Mouse (Mus musculus): Measurements from ENCODE around the gene Pde4d.

The Pde4d gene

GRCm38 (mm10) chr13:109644086-109644485, 1194.3 kb downstream of the Pde4d start:
- CTCF ChIA-PET, result no interaction called here
- POLR2A ChIA-PET, result interaction anchor here in 3 of 4 experiments (0.7 to 6.8 kb wide), 19 partner anchors 8 to 414 kb away, joined by 3 to 78 read pairs (median 4); no protein-coding TSS in a partner anchor

GRCm38 (mm10) chr13:109645284-109645909, 1195.6 kb downstream of the Pde4d start:
- ChIA-PET POLR2A (interaction anchor here in 3 of 4 experiments (0.7 to 6.8 kb wide), 12 partner anchors 10 to 385 kb away, joined by 3 to 78 read pairs (median 4); no protein-coding TSS in a partner anchor), CTCF (no interaction called here)

GRCm38 (mm10) chr13:109645910-109646284, 1196.1 kb downstream of the Pde4d start:
- POLR2A ChIA-PET, result interaction anchor here in 3 of 4 experiments (0.8 to 6.8 kb wide), 8 partner anchors 10 to 132 kb away, joined by 3 to 78 read pairs (median 8); no protein-coding TSS in a partner anchor

GRCm38 (mm10) chr13:109646597-109647232, 1197.0 kb downstream of the Pde4d start:
- ChIA-PET CTCF (interaction anchor here in 1 of 4 experiments (0.6 kb wide), 1 partner anchor 440 kb away, joined by 9 read pairs; no protein-coding TSS in a partner anchor), POLR2A (interaction anchor here in 2 of 4 experiments (0.5 to 6.8 kb wide), 12 partner anchors 8 to 1589 kb away, joined by 3 to 78 read pairs (median 5); no protein-coding TSS in a partner anchor)

More at GRCm38 (mm10) chr13:109645910-109646284, 1196.1 kb downstream of the Pde4d start:
- CTCF ChIA-PET, result interaction anchor here in 1 of 4 experiments (0.5 kb wide), 1 partner anchor 439 kb away, joined by 5 read pairs; no protein-coding TSS in a partner anchor

GRCm38 (mm10) chr13:109647479-109648199, 1197.9 kb downstream of the Pde4d start:
- ChIA-PET POLR2A (interaction anchor here in 2 of 4 experiments (0.5 to 6.8 kb wide), 9 partner anchors 9 to 1588 kb away, joined by 3 to 78 read pairs (median 4); no protein-coding TSS in a partner anchor), CTCF (interaction anchor here in 1 of 4 experiments (0.7 kb wide), 1 partner anchor 93 kb away, joined by 4 read pairs; no protein-coding TSS in a partner anchor)

- POLR2A ChIA-PET, result interaction anchor here in 2 of 4 experiments (1.3 to 6.8 kb wide), 6 partner anchors 10 to 37 kb away, joined by 4 to 78 read pairs (median 6); no protein-coding TSS in a partner anchor
- CTCF ChIA-PET, result no interaction called here
Measured at GRCm38 (mm10) chr13:109648311-109648710, 1198.6 kb downstream of the Pde4d start.

- CTCF ChIA-PET, result interaction anchor here in 1 of 4 experiments (0.6 kb wide), 1 partner anchor 1899 kb away, joined by 4 read pairs; no protein-coding TSS in a partner anchor
- POLR2A ChIA-PET, result interaction anchor here in 3 of 4 experiments (0.8 to 3.3 kb wide), 21 partner anchors 8 to 123 kb away, joined by 3 to 20 read pairs (median 4); no protein-coding TSS in a partner anchor
Measured at GRCm38 (mm10) chr13:109651790-109652605, 1202.2 kb downstream of the Pde4d start.

- ChIA-PET POLR2A (interaction anchor here in 2 of 4 experiments (1.1 to 3.3 kb wide), 16 partner anchors 9 to 123 kb away, joined by 3 to 20 read pairs (median 4); no protein-coding TSS in a partner anchor), CTCF (interaction anchor here in 1 of 4 experiments (0.6 kb wide), 1 partner anchor 1898 kb away, joined by 4 read pairs; no protein-coding TSS in a partner anchor)
Measured at GRCm38 (mm10) chr13:109652631-109653030, 1202.9 kb downstream of the Pde4d start.

GRCm38 (mm10) chr13:109655390-109655789, 1205.6 kb downstream of the Pde4d start:
- ChIA-PET POLR2A (interaction anchor here in 1 of 4 experiments (0.7 kb wide), 1 partner anchor 30 kb away, joined by 5 read pairs; no protein-coding TSS in a partner anchor), CTCF (no interaction called here)

- ChIA-PET POLR2A (interaction anchor here in 3 of 4 experiments (0.6 to 1.3 kb wide), 3 partner anchors 26 to 27 kb away, joined by 3 to 5 read pairs (median 5); no protein-coding TSS in a partner anchor), CTCF (interaction anchor here in 1 of 4 experiments (0.5 kb wide), 1 partner anchor 31 kb away, joined by 4 read pairs; no protein-coding TSS in a partner anchor)
Measured at GRCm38 (mm10) chr13:109659103-109659502, 1209.4 kb downstream of the Pde4d start.

- POLR2A ChIA-PET, result interaction anchor here in 1 of 4 experiments (0.6 to 3.1 kb wide), 3 partner anchors 9 to 30 kb away, joined by 3 to 16 read pairs (median 3); no protein-coding TSS in a partner anchor
- CTCF ChIA-PET, result interaction anchor here in 2 of 4 experiments (0.6 to 0.7 kb wide), 2 partner anchors 335 to 1873 kb away, joined by 3 to 12 read pairs; no protein-coding TSS in a partner anchor
Measured at GRCm38 (mm10) chr13:109661345-109661744, 1211.6 kb downstream of the Pde4d start.

GRCm38 (mm10) chr13:109662099-109662498, 1212.4 kb downstream of the Pde4d start:
- POLR2A ChIA-PET, result interaction anchor here in 2 of 4 experiments (0.9 to 3.1 kb wide), 5 partner anchors 10 to 358 kb away, joined by 3 to 16 read pairs (median 4); no protein-coding TSS in a partner anchor
- CTCF ChIA-PET, result interaction anchor here in 1 of 4 experiments (0.6 kb wide), 1 partner anchor 245 kb away, joined by 3 read pairs; no protein-coding TSS in a partner anchor

GRCm38 (mm10) chr13:109662731-109663130, 1213.0 kb downstream of the Pde4d start:
- CTCF ChIA-PET, result no interaction called here
- POLR2A ChIA-PET, result interaction anchor here in 2 of 4 experiments (0.9 to 3.1 kb wide), 4 partner anchors 10 to 357 kb away, joined by 3 to 16 read pairs (median 4); no protein-coding TSS in a partner anchor

- POLR2A ChIA-PET, result interaction anchor here in 1 of 4 experiments (0.5 to 1.0 kb wide), 3 partner anchors 81 to 1602 kb away, joined by 3 to 5 read pairs (median 3); no protein-coding TSS in a partner anchor
- CTCF ChIA-PET, result interaction anchor here in 1 of 4 experiments (1.6 kb wide), 1 partner anchor 242 kb away, joined by 4 read pairs; no protein-coding TSS in a partner anchor
Measured at GRCm38 (mm10) chr13:109664956-109665802, 1215.4 kb downstream of the Pde4d start.

GRCm38 (mm10) chr13:109665803-109666403, 1216.2 kb downstream of the Pde4d start:
- CTCF ChIA-PET, result interaction anchor here in 1 of 4 experiments (1.6 kb wide), 1 partner anchor 242 kb away, joined by 4 read pairs; no protein-coding TSS in a partner anchor
- POLR2A ChIA-PET, result interaction anchor here in 2 of 4 experiments (0.5 to 1.0 kb wide), 3 partner anchors 11 to 245 kb away, joined by 3 read pairs; no protein-coding TSS in a partner anchor
